Mouse (Mus musculus) brain, embryonic 14.5 days (tissue): ENCODE measurements around the gene Coro1b.

Source experiments
- CTCF ChIP-seq: fragments of 200-500 bp; IDR thresholded peaks from 2 replicates; pipeline ENCODE4 v1.5.1; 2012; ENCODE audit warnings: inconsistent platforms, mild to moderate bottlenecking, moderate library complexity, borderline replicate concordance; ENCODE audit not compliant: insufficient read depth, insufficient read length; ENCODE audit errors: extremely low read depth
- POLR2A ChIP-seq: fragments of 200-500 bp; IDR thresholded peaks from 2 replicates; pipeline ENCODE4 v1.6.1; 2012; ENCODE audit warnings: mild to moderate bottlenecking, inconsistent platforms, borderline replicate concordance; ENCODE audit not compliant: poor library complexity, insufficient read depth, insufficient read length, severe bottlenecking; ENCODE audit errors: extremely low read depth

- no peak for TF ChIP-seq POLR2A
- no peak for TF ChIP-seq CTCF
Measured at GRCm38 (mm10) chr19:4102626-4103025, 45.8 kb upstream of the Coro1b start.
